Mouse (Mus musculus): ENCODE measurements around the gene Lima1. TPM values are rescaled to one million over a fixed set of nuclear protein-coding genes. Genes with fewer than 3 reads are reported as not detected.
"Not testable (repeated sequence)": the region's sequence is repeated elsewhere in the genome, so short reads cannot be mapped to it uniquely, and the experiment has no call there.

The Lima1 gene
- polyA plus RNA-seq (2014; fragmentation: Nextera tagmentation; extraction: Ambion mirVana): 27.0 and 32.1 TPM in 2 replicates

DNA sequence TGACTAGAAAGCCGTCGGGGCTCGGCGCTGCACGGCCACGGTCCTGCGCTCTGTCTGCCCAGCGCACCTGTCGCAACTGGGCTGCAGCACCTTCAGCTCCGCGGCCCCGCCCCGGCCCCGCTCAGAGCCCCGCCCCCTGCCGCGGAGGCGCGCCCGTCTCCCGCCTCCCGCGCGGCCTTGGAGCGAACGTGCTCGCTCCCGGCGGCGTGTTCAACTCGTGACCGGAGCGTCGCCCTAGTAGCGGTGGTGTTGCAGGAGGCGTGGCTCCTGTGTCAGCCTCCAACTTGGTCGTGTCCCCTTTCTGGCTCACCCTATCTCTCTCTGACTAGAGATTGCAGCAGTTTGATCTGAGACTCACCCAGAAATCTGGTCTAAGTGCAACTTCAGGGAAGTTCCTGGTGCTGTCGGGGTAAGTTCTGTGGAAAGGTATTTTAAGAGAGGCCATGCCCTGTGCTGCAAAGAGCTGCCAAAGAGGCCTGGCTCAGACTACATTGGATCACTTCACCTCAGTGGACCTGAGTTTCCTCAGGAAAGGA lies at the start of gene Lima1:
Gene Lima1, minus strand, starts transcription at position 123 of the 536 bp plus-strand sequence.
- Histone ChIP-seq H3K27me3 (replicated peaks; ENCODE audit: control insufficient read depth, insufficient read depth, low read length) (no peaks in the 10 kb centered on the region), H3K4me3 (ENCODE audit: low read depth, low read length) (peak within 1 kb of the TSS; percentile 71), H3K36me3 (ENCODE audit: control insufficient read depth, insufficient read depth, low read length) (no peaks in the 10 kb centered on the region), H3K4me1 (ENCODE audit: control insufficient read depth, insufficient read depth, low read length) (peaks cover 12% of the 10 kb centered on the region), H3K4me2 (ENCODE audit: low read length) (peak within 1 kb of the TSS; percentile 90), H3K9ac (ENCODE audit: low read length) (peak within 1 kb of the TSS; percentile 79), H3K9me3 (replicated peaks; ENCODE audit: control insufficient read depth, low read length) (no peaks in the 10 kb centered on the region), H3K27ac (ENCODE audit: low read depth, low read length) (no peak within 1 kb of the TSS)
- ATAC-seq (peak; percentile 96), DNase-seq (ENCODE audit: low spot score) (peak; percentile 94)
- under 1% methylated on average over 38 of the region's 38 CpGs for WGBS

DNA sequence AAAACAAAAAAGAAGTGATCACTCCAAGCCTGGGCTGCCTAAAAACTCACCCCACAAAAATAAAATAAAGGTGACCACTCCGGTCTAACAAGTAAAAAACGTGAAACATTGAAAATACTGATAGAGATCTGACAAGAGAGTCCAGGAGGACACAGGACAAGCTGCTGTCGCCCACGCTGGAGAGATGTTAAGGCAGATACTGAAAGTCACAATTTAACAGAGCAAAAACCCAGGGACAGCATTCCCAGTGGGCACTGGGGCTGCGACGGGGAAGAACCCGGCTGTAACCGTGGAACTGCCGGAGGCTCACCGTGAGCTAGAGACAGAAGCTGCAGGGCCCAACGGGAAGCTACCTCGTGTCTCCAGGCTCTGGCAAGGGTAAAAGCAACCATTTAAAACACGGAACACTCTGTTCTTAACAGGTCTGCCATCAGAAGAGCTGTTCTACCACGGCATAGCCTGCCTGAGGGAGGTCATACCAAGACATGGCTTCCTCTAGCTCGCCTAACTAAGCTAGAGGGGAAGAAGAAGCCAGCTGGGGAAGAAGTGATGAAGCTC lies 44.4 kb upstream of the Lima1 start:
- no peak overlapping the region for H3K4me3 ChIP-seq (ENCODE audit: low read depth, low read length)
- no peak overlapping the region for H3K4me2 ChIP-seq (ENCODE audit: low read length)
- ATAC-seq (no peak), DNase-seq (ENCODE audit: low spot score) (no peak)
- H3K27me3 ChIP-seq (replicated peaks; ENCODE audit: control insufficient read depth, insufficient read depth, low read length): no peaks in the 10 kb centered on the region
- WGBS: 89% methylated on average over 15 of the region's 15 CpGs
- no peak overlapping the region for H3K27ac ChIP-seq (ENCODE audit: low read depth, low read length)
- H3K36me3 ChIP-seq (ENCODE audit: control insufficient read depth, insufficient read depth, low read length): no peaks in the 10 kb centered on the region
- no peaks in the 10 kb centered on the region for H3K9me3 ChIP-seq (replicated peaks; ENCODE audit: control insufficient read depth, low read length)
- no peaks in the 10 kb centered on the region for H3K4me1 ChIP-seq (ENCODE audit: control insufficient read depth, insufficient read depth, low read length)
- H3K9ac ChIP-seq (ENCODE audit: low read length): no peak overlapping the region

DNA sequence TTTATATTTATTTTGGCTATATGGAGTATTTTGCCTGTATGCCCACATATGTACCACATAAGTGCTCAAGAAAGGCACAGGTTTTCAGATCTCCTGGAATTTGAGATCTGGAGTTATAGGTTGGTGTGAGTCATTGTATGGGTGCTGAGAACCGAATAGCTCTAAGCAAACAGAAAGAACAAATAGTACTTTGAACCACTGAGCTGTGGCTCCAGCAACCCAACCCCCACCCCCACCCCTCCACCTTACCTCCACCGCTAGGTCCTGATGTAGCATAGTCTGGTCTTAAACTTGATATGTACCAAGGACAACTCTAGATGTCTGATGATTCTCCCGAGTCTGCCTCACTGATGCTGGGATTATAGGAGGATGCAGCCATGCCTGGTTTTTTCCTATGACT lies 42.0 kb upstream of the Lima1 start:
- Histone ChIP-seq H3K9me3 (replicated peaks; ENCODE audit: control insufficient read depth, low read length) (no peaks in the 10 kb centered on the region), H3K4me3 (ENCODE audit: low read depth, low read length) (no peak overlapping the region), H3K4me1 (ENCODE audit: control insufficient read depth, insufficient read depth, low read length) (no peaks in the 10 kb centered on the region), H3K27me3 (replicated peaks; ENCODE audit: control insufficient read depth, insufficient read depth, low read length) (no peaks in the 10 kb centered on the region), H3K4me2 (ENCODE audit: low read length) (no peak overlapping the region), H3K27ac (ENCODE audit: low read depth, low read length) (no peak overlapping the region), H3K36me3 (ENCODE audit: control insufficient read depth, insufficient read depth, low read length) (no peaks in the 10 kb centered on the region), H3K9ac (ENCODE audit: low read length) (no peak overlapping the region)
- no peak for ATAC-seq
- no peak for DNase-seq (ENCODE audit: low spot score)
- 89% methylated on average over 3 of the region's 3 CpGs for WGBS

DNA sequence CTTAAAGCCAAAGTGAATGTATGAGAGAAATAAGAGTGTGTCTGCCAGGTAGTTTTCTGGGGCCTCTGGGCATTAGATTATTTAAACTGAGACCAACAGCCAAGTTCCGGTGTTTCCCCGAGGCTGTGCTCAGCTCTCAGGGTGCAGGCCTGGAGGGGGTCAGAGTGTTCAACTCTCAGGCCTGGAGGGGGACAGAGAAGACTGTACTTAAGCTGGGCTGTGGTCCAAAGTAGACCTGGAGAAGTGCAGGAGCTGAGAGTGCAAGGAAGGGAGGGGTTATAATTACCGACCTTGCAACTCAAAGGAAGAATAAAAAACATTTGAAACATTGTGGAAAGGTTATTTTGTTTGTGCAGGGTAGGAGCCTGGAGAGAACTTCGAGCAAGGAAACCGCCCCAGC lies 39.4 kb upstream of the Lima1 start:
- H3K4me2 ChIP-seq (ENCODE audit: low read length): no peak overlapping the region
- H3K27me3 ChIP-seq (replicated peaks; ENCODE audit: control insufficient read depth, insufficient read depth, low read length): no peaks in the 10 kb centered on the region
- no peak overlapping the region for H3K4me3 ChIP-seq (ENCODE audit: low read depth, low read length)
- no peak for ATAC-seq
- H3K27ac ChIP-seq (ENCODE audit: low read depth, low read length): no peak overlapping the region
- no peaks in the 10 kb centered on the region for H3K4me1 ChIP-seq (ENCODE audit: control insufficient read depth, insufficient read depth, low read length)
- H3K9me3 ChIP-seq (replicated peaks; ENCODE audit: control insufficient read depth, low read length): no peaks in the 10 kb centered on the region
- no peak overlapping the region for H3K9ac ChIP-seq (ENCODE audit: low read length)
- no peaks in the 10 kb centered on the region for H3K36me3 ChIP-seq (ENCODE audit: control insufficient read depth, insufficient read depth, low read length)
- no peak for DNase-seq (ENCODE audit: low spot score)
- WGBS: 75% methylated on average over 5 of the region's 5 CpGs

DNA sequence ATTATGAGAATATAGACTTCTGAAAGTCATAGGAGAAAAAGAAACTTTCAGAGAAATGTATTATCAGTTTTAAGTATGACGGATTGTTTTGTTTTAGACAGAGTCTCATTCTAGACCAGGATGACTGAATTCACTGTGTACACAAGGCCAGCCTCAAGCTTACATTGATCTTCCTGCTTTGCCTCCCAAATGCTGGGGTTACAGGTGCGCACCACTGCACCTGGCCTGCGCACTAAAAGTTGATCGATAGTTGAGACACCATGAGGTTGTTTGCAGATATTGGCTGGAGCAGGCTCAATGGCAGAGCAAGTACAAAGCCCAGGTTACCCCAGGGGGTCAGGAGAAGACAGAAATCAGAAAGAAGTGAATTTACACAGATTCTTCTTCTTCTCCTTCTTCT lies 36.5 kb upstream of the Lima1 start:
- H3K4me3 ChIP-seq (ENCODE audit: low read depth, low read length): no peak overlapping the region

DNA sequence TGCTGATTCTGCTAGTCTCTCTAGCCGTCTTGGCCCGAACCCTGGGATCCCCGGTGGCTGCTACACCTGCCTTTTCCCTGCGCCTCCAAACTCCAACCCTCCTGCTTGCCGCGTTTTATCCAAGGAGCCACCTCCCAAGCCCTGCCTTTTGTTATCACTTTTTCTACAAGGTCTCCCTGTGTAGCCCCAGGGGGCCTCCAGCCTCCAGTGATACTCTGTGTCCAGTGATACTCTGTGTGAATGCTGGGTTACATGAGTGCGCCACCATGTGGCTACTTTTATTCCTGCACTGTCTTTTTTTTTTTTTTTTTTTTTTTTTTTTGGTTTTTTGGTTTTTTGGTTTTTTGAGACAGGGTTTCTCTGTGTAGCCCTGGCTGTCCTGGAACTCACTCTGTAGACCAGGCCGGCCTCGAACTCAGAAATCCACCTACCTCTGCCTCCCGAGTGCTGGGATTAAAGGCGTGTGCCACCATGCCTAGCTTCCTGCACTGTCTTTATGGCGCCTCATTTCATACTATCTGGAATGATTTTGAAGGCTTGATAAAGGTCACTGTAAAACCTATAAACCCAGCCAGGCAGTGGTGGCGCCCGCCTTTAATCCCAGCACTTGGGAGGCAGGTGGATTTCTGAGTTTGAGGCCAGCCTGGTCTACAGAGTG lies 34.2 kb upstream of the Lima1 start:
- ATAC-seq; H3K9ac ChIP-seq (ENCODE audit: low read length); H3K4me2 ChIP-seq (ENCODE audit: low read length); H3K36me3 ChIP-seq (ENCODE audit: control insufficient read depth, insufficient read depth, low read length); H3K4me1 ChIP-seq (ENCODE audit: control insufficient read depth, insufficient read depth, low read length); H3K4me3 ChIP-seq (ENCODE audit: low read depth, low read length); H3K9me3 ChIP-seq (replicated peaks; ENCODE audit: control insufficient read depth, low read length); H3K27me3 ChIP-seq (replicated peaks; ENCODE audit: control insufficient read depth, insufficient read depth, low read length); H3K27ac ChIP-seq (ENCODE audit: low read depth, low read length): not testable (repeated sequence)
- WGBS: 43% methylated on average over 14 of the region's 14 CpGs
- peak; percentile 45 for DNase-seq (ENCODE audit: low spot score)

More for the DNA sequence above, 36.5 kb upstream of the Lima1 start:
- H3K9me3 ChIP-seq (replicated peaks; ENCODE audit: control insufficient read depth, low read length): no peaks in the 10 kb centered on the region
- 92% methylated on average over 4 of the region's 4 CpGs for WGBS
- no peak overlapping the region for H3K9ac ChIP-seq (ENCODE audit: low read length)
- no peak overlapping the region for H3K4me2 ChIP-seq (ENCODE audit: low read length)
- no peaks in the 10 kb centered on the region for H3K27me3 ChIP-seq (replicated peaks; ENCODE audit: control insufficient read depth, insufficient read depth, low read length)
- no peaks in the 10 kb centered on the region for H3K4me1 ChIP-seq (ENCODE audit: control insufficient read depth, insufficient read depth, low read length)
- DNase-seq (ENCODE audit: low spot score): no peak
- no peaks in the 10 kb centered on the region for H3K36me3 ChIP-seq (ENCODE audit: control insufficient read depth, insufficient read depth, low read length)
- no peak for ATAC-seq
- H3K27ac ChIP-seq (ENCODE audit: low read depth, low read length): no peak overlapping the region

DNA sequence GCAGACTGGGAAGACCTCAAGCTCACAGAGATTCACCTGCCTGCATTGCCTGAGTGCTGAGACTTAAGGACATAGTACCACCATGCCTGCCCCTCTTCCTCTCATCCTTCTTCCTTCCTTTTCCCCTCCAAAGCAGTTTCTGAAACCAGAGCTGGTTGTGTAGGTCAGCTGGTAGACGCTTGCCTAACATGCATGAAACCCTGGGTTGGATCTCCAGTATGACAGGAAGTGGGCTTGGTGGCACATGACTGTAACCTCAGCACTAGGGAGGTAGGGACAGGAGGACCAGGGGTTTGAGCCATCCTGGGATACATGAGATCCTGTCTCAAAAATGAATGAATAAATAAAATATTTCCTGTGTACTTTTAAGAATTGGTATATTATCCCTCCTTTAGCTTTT lies 32.3 kb upstream of the Lima1 start:
- 83% methylated on average over 1 of the region's 1 CpGs for WGBS
- Histone ChIP-seq H3K4me2 (ENCODE audit: low read length) (no peak overlapping the region), H3K4me1 (ENCODE audit: control insufficient read depth, insufficient read depth, low read length) (no peaks in the 10 kb centered on the region), H3K36me3 (ENCODE audit: control insufficient read depth, insufficient read depth, low read length) (no peaks in the 10 kb centered on the region), H3K27me3 (replicated peaks; ENCODE audit: control insufficient read depth, insufficient read depth, low read length) (no peaks in the 10 kb centered on the region), H3K9ac (ENCODE audit: low read length) (no peak overlapping the region), H3K27ac (ENCODE audit: low read depth, low read length) (no peak overlapping the region), H3K4me3 (ENCODE audit: low read depth, low read length) (no peak overlapping the region), H3K9me3 (replicated peaks; ENCODE audit: control insufficient read depth, low read length) (no peaks in the 10 kb centered on the region)
- no peak for ATAC-seq
- DNase-seq (ENCODE audit: low spot score): no peak

DNA sequence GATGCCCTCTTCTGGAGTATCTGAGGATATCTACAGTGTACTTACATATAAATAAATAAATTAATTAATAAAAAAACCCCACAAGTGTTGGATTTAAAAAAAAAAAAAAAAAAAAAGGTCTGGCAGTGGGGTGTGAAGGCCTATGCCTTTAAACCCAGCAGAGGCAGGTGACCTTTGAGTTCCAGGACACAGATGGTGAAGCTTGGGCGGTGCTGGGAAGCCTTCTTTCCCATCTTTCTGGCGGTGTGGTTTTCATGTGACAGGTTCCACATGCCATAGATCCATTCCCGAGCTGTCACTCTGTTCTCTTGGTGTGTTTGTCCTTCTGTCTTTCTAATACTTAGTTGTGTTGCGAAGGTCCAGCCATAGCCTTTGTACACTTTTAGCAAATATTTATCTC lies 31.8 kb upstream of the Lima1 start:
- Histone ChIP-seq H3K4me1 (ENCODE audit: control insufficient read depth, insufficient read depth, low read length) (no peaks in the 10 kb centered on the region), H3K36me3 (ENCODE audit: control insufficient read depth, insufficient read depth, low read length) (no peaks in the 10 kb centered on the region), H3K9ac (ENCODE audit: low read length) (no peak overlapping the region), H3K27ac (ENCODE audit: low read depth, low read length) (no peak overlapping the region), H3K4me3 (ENCODE audit: low read depth, low read length) (no peak overlapping the region), H3K9me3 (replicated peaks; ENCODE audit: control insufficient read depth, low read length) (no peaks in the 10 kb centered on the region), H3K27me3 (replicated peaks; ENCODE audit: control insufficient read depth, insufficient read depth, low read length) (no peaks in the 10 kb centered on the region), H3K4me2 (ENCODE audit: low read length) (no peak overlapping the region)
- ATAC-seq: no peak
- DNase-seq (ENCODE audit: low spot score): no peak
- 88% methylated on average over 4 of the region's 4 CpGs for WGBS

DNA sequence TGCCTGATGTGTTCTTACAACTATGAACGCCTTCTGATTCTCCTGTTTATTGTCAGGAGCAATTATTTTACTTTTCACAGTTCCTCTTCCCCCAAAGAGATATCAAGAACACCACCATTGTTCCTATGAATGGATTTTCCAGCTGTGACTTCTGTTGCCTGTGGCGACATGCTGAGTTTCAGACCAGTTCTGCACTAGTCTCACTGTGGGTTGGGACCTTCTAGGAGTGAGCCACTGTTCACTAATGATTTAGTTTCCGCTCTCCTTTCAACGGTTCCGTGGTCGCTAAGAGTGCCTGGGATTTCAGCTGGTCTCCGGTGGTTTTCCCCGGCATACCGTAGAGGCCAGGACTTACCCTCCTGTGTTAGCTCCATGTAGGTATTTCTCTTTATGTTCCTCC lies 29.6 kb upstream of the Lima1 start:
- no peak for ATAC-seq

More for the DNA sequence above, 29.6 kb upstream of the Lima1 start:
- Histone ChIP-seq H3K9me3 (replicated peaks; ENCODE audit: control insufficient read depth, low read length) (no peaks in the 10 kb centered on the region), H3K4me3 (ENCODE audit: low read depth, low read length) (no peak overlapping the region), H3K36me3 (ENCODE audit: control insufficient read depth, insufficient read depth, low read length) (no peaks in the 10 kb centered on the region), H3K27me3 (replicated peaks; ENCODE audit: control insufficient read depth, insufficient read depth, low read length) (no peaks in the 10 kb centered on the region), H3K9ac (ENCODE audit: low read length) (no peak overlapping the region), H3K4me1 (ENCODE audit: control insufficient read depth, insufficient read depth, low read length) (no peaks in the 10 kb centered on the region), H3K4me2 (ENCODE audit: low read length) (no peak overlapping the region), H3K27ac (ENCODE audit: low read depth, low read length) (no peak overlapping the region)
- no peak for DNase-seq (ENCODE audit: low spot score)
- 77% methylated on average over 9 of the region's 9 CpGs for WGBS

Data from forebrain, embryonic 14.5 days (tissue).